Mouse (Mus musculus): Measurements from ENCODE around the gene Gm10234.

The Gm10234 gene

DNA sequence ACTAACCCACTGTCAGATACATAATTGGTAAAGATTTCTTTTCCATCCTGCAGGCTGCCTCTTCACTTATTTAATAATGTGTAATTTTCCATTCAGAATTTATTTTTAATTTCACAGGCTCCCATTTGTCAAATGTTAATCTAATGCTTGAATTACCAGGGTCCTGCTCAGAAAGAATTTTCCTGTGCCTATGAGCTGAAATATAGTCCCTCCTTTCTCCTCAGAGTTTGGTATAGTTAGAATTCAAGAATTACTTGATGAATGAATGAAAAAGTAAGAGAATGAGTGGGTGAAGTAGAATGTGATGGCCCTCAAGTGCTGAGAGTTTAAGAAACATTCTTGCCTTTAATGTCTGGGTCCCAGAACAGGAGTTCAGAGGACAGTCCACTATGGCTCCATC, at the start of gene Gm10234:
Gene Gm10234 (plus strand): TSS at position 301 of the 400 bp plus-strand sequence.
- no peak for TF ChIP-seq CTCF (conservative IDR thresholded peaks at IDR 0.05; ENCODE audit: low read length)
- no peak for TF ChIP-seq POU5F1 (IDR thresholded peaks at IDR 0.05; ENCODE audit: borderline replicate concordance, low read length)
- H3K4me1 ChIP-seq (replicated peaks; ENCODE audit: low read depth, low read length) = no peaks in the 10 kb centered on the region
- no peaks in the 10 kb centered on the region for H3K36me3 ChIP-seq (ENCODE audit: insufficient read depth, low read length)
- no peaks in the 10 kb centered on the region for H3K9me3 ChIP-seq (ENCODE audit: low read length)
- H3K4me3 ChIP-seq (replicated peaks; ENCODE audit: low read length) = no peak within 1 kb of the TSS
- H3K27me3 ChIP-seq (ENCODE audit: insufficient read depth, low read length) = no peaks in the 10 kb centered on the region

DNA sequence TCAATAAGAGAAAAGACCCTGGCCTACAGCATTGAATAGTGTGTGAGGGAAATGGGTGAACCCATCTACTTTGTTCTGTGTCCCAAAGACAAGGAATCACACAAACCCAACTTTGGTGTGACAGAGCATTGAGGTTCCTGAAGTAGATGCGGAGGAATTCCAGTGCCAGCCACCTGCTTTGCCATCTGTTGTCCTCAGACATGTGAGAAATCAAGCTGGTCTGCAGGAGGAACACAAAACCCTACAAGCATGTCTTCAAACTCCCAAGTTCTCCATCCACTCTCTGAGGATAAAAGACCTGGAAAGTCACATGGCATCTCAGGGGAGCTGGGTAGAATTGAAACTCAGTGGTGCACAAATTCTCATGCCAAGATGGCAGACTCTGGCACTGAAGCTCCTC, 44.3 kb upstream of the Gm10234 start:
- no peaks in the 10 kb centered on the region for H3K9me3 ChIP-seq (ENCODE audit: low read length)
- H3K4me3 ChIP-seq (replicated peaks; ENCODE audit: low read length) = no peak overlapping the region
- no peaks in the 10 kb centered on the region for H3K27me3 ChIP-seq (ENCODE audit: insufficient read depth, low read length)
- TF ChIP-seq NANOG (IDR thresholded peaks at IDR 0.05; ENCODE audit: borderline replicate concordance, low read length) = no peak
- TF ChIP-seq POU5F1 (IDR thresholded peaks at IDR 0.05; ENCODE audit: borderline replicate concordance, low read length) = no peak
- TF ChIP-seq CTCF (conservative IDR thresholded peaks at IDR 0.05; ENCODE audit: low read length) = no peak
- H3K36me3 ChIP-seq (ENCODE audit: insufficient read depth, low read length) = no peaks in the 10 kb centered on the region
- no peaks in the 10 kb centered on the region for H3K4me1 ChIP-seq (replicated peaks; ENCODE audit: low read depth, low read length)

DNA sequence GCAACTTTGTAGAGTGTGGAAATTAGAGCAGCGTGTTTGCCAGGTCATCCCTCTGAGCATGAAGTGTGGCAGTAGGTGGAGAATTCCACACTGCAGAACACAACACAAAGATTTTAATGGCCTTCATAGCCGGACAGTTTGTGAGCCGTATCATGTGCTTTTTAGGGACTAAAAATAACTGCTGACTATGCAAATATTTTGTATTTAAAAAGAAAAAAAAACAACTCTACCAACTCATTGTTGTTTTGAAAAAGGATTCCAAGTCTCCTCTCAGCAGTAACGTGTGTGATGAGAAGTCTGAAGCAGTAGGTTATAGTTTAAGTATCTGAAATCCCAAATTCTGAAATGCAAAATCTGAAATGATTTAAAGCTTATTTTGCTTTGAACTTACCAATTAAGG, 25.9 kb upstream of the Gm10234 start:
- TF ChIP-seq NANOG (IDR thresholded peaks at IDR 0.05; ENCODE audit: borderline replicate concordance, low read length) (no peak), CTCF (conservative IDR thresholded peaks at IDR 0.05; ENCODE audit: low read length) (no peak), POU5F1 (IDR thresholded peaks at IDR 0.05; ENCODE audit: borderline replicate concordance, low read length) (no peak)
- no peaks in the 10 kb centered on the region for H3K36me3 ChIP-seq (ENCODE audit: insufficient read depth, low read length)
- no peaks in the 10 kb centered on the region for H3K9me3 ChIP-seq (ENCODE audit: low read length)
- H3K4me3 ChIP-seq (replicated peaks; ENCODE audit: low read length) = no peak overlapping the region
- H3K4me1 ChIP-seq (replicated peaks; ENCODE audit: low read depth, low read length) = no peaks in the 10 kb centered on the region
- no peaks in the 10 kb centered on the region for H3K27me3 ChIP-seq (ENCODE audit: insufficient read depth, low read length)

DNA sequence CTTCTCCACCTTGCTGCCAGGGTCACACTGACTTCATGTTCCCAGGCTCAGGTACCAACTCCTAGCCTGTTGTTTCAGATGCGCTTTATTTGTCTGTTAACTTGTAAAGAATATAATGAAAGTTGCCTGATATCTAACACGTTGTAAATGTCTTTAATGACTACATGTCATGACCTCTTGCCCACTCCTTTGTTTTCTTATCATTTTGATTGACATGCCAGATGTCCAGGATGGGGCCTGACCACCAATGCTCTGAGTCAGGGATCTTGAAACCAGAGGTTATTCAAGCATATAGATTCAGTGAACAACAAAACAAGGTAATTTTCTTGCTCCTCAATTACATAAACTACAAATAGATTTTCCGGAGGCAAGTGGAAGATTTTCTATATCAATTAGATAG, 23.5 kb upstream of the Gm10234 start:
- Histone ChIP-seq H3K27me3 (ENCODE audit: insufficient read depth, low read length) (no peaks in the 10 kb centered on the region), H3K4me3 (replicated peaks; ENCODE audit: low read length) (no peak overlapping the region), H3K4me1 (replicated peaks; ENCODE audit: low read depth, low read length) (no peaks in the 10 kb centered on the region), H3K9me3 (ENCODE audit: low read length) (no peaks in the 10 kb centered on the region), H3K36me3 (ENCODE audit: insufficient read depth, low read length) (no peaks in the 10 kb centered on the region)
- no peak for TF ChIP-seq POU5F1 (IDR thresholded peaks at IDR 0.05; ENCODE audit: borderline replicate concordance, low read length)
- TF ChIP-seq NANOG (IDR thresholded peaks at IDR 0.05; ENCODE audit: borderline replicate concordance, low read length) = no peak
- TF ChIP-seq CTCF (conservative IDR thresholded peaks at IDR 0.05; ENCODE audit: low read length) = no peak

DNA sequence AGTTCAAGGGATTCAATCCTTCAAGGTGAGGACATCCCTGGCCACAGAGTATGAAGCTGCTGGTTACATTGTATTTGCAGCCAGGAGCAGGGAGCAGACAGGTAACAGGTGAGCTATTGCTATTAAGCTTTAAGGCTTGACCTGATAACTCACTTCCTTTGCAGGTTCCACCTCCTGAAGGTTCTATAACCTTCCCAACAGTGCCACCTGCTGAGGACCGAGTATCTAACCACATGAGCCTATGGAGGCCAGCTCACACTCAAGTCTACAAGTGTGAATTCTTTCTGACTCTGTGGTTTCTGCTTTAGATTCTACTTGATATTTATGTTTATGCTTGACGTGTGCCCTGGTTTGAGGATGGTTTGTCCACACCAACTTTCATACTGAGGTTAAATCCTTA, 21.3 kb upstream of the Gm10234 start:
- Histone ChIP-seq H3K9me3 (ENCODE audit: low read length) (no peaks in the 10 kb centered on the region), H3K27me3 (ENCODE audit: insufficient read depth, low read length) (no peaks in the 10 kb centered on the region), H3K36me3 (ENCODE audit: insufficient read depth, low read length) (no peaks in the 10 kb centered on the region), H3K4me3 (replicated peaks; ENCODE audit: low read length) (no peak overlapping the region), H3K4me1 (replicated peaks; ENCODE audit: low read depth, low read length) (no peaks in the 10 kb centered on the region)
- TF ChIP-seq NANOG (IDR thresholded peaks at IDR 0.05; ENCODE audit: borderline replicate concordance, low read length) = no peak
- TF ChIP-seq POU5F1 (IDR thresholded peaks at IDR 0.05; ENCODE audit: borderline replicate concordance, low read length) = no peak
- TF ChIP-seq CTCF (conservative IDR thresholded peaks at IDR 0.05; ENCODE audit: low read length) = no peak

DNA sequence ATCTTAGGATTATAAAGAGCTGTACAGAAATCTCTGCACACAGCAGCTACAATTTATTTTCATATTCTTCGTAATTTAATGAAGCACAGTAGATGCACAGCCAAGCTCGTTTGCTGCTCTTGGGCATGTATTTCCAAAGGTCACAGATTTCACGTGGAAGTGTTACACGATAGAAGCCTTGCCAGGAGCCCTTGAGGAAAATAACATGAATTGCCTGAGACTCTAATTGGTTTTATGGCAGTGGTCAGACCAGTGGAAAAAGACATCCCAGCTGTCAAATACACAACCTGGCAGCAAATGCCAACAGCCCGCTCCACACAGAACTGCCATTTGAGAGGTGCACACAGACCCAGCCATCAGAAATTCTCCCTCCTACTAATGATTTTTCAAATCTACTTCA, 9.3 kb downstream of the Gm10234 start:
- TF ChIP-seq NANOG (IDR thresholded peaks at IDR 0.05; ENCODE audit: borderline replicate concordance, low read length) = no peak
- TF ChIP-seq POU5F1 (IDR thresholded peaks at IDR 0.05; ENCODE audit: borderline replicate concordance, low read length) = no peak
- TF ChIP-seq CTCF (conservative IDR thresholded peaks at IDR 0.05; ENCODE audit: low read length) = no peak
- H3K4me1 ChIP-seq (replicated peaks; ENCODE audit: low read depth, low read length) = no peaks in the 10 kb centered on the region
- no peaks in the 10 kb centered on the region for H3K9me3 ChIP-seq (ENCODE audit: low read length)
- no peak overlapping the region for H3K4me3 ChIP-seq (replicated peaks; ENCODE audit: low read length)
- H3K27me3 ChIP-seq (ENCODE audit: insufficient read depth, low read length) = no peaks in the 10 kb centered on the region
- H3K36me3 ChIP-seq (ENCODE audit: insufficient read depth, low read length) = no peaks in the 10 kb centered on the region

DNA sequence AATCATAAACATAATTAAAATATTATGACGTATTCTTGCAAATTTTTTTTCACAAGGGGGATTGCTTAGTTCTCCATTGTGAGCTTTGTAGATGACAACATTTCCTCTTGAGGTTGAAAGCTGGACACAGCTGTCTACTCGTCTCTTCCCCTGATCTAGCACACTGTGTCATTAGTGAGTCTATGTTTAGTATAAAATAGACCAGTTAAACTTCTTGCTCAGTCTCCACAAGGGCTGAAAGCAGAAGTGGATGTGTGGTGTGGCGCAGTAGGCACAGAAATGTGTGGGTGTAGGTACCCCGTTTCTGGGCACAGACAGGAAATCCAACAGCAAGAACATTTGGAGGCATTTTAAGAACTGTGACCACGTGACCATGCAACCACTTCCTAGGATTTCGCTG, 12.9 kb downstream of the Gm10234 start:
- Histone ChIP-seq H3K27me3 (ENCODE audit: insufficient read depth, low read length) (no peaks in the 10 kb centered on the region), H3K9me3 (ENCODE audit: low read length) (no peaks in the 10 kb centered on the region), H3K36me3 (ENCODE audit: insufficient read depth, low read length) (no peaks in the 10 kb centered on the region), H3K4me1 (replicated peaks; ENCODE audit: low read depth, low read length) (no peaks in the 10 kb centered on the region), H3K4me3 (replicated peaks; ENCODE audit: low read length) (no peak overlapping the region)
- TF ChIP-seq NANOG (IDR thresholded peaks at IDR 0.05; ENCODE audit: borderline replicate concordance, low read length) (no peak), CTCF (conservative IDR thresholded peaks at IDR 0.05; ENCODE audit: low read length) (no peak)

DNA sequence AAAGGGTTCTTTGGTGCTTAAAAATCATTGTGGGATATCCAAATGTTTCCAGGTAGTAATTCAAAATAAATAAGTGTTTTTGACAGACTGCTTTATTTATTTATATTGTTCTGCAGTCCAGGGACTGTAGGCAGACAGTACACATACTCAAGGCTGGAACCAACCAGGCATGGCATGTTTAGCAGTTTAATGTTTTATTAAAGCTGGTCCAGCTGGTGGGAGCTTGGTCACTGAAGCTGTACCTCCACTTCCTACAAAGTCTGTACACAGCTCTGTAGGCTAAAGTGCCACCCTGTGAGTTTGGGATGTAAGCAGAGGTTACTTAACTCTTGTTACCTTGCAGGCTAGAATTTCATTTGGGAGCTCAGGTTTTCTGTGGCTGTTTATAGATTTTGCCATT, 27.5 kb downstream of the Gm10234 start:
- Histone ChIP-seq H3K4me1 (replicated peaks; ENCODE audit: low read depth, low read length) (peaks cover 5% of the 10 kb centered on the region), H3K27me3 (ENCODE audit: insufficient read depth, low read length) (no peaks in the 10 kb centered on the region), H3K4me3 (replicated peaks; ENCODE audit: low read length) (no peak overlapping the region), H3K36me3 (ENCODE audit: insufficient read depth, low read length) (no peaks in the 10 kb centered on the region), H3K9me3 (ENCODE audit: low read length) (no peaks in the 10 kb centered on the region)
- TF ChIP-seq POU5F1 (IDR thresholded peaks at IDR 0.05; ENCODE audit: borderline replicate concordance, low read length) = no peak
- no peak for TF ChIP-seq CTCF (conservative IDR thresholded peaks at IDR 0.05; ENCODE audit: low read length)
- TF ChIP-seq NANOG (IDR thresholded peaks at IDR 0.05; ENCODE audit: borderline replicate concordance, low read length) = no peak

DNA sequence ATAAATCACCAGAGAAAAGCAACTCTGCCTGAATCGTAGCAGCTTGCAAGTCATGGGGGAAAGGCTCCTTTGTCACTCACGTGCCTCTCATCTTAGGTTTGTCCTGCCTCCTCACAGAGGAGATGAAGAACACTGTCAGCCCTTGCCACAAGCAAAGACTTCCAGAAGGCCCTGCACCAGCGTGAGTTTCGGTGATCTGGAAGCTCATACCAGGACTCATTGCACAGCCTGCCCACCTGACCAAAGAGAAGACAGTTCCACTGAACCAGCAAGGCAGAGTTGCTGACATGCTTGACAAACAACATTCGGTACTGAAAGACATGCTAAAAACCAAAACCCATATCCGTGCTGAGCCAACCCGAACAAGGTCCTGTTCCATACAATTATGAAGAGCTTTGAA, 31.1 kb downstream of the Gm10234 start:
- H3K4me1 ChIP-seq (replicated peaks; ENCODE audit: low read depth, low read length) = peaks cover 5% of the 10 kb centered on the region
- H3K4me3 ChIP-seq (replicated peaks; ENCODE audit: low read length) = no peak overlapping the region
- H3K36me3 ChIP-seq (ENCODE audit: insufficient read depth, low read length) = no peaks in the 10 kb centered on the region
- TF ChIP-seq POU5F1 (IDR thresholded peaks at IDR 0.05; ENCODE audit: borderline replicate concordance, low read length) = no peak
- no peak for TF ChIP-seq NANOG (IDR thresholded peaks at IDR 0.05; ENCODE audit: borderline replicate concordance, low read length)
- no peak for TF ChIP-seq CTCF (conservative IDR thresholded peaks at IDR 0.05; ENCODE audit: low read length)
- no peaks in the 10 kb centered on the region for H3K9me3 ChIP-seq (ENCODE audit: low read length)
- H3K27me3 ChIP-seq (ENCODE audit: insufficient read depth, low read length) = no peaks in the 10 kb centered on the region
